Mouse (Mus musculus): ENCODE data around the gene Slc25a39. TPM values are rescaled to one million over a fixed set of nuclear protein-coding genes. Genes with fewer than 3 reads are reported as not detected.

Slc25a39 gene
- polyA plus RNA-seq, 1 experiment from 2014 or later = 216 TPM

- WGBS = 65% methylated on average over 8 of the region's 8 CpGs
- H3K9ac ChIP-seq (replicated peaks; ENCODE audit: low read depth, low read length) = no peak overlapping the region
Observed at GRCm38 (mm10) chr11:102428981-102429540, 21.3 kb upstream of the Slc25a39 start.

GRCm38 (mm10) chr11:102425555-102426316, 18.0 kb upstream of the Slc25a39 start:
- no peak overlapping the region for H3K4me3 ChIP-seq (ENCODE audit: low read depth, low read length)
- WGBS = 77% methylated on average over 8 of the region's 8 CpGs

More at GRCm38 (mm10) chr11:102428981-102429540, 21.3 kb upstream of the Slc25a39 start:
- no peak overlapping the region for H3K27ac ChIP-seq (ENCODE audit: low read length)
- ATAC-seq (ENCODE audit: insufficient number of reproducible peaks, insufficient read depth, low FRiP score, low read depth) = no peak
- peaks cover 2% of the 10 kb centered on the region; the same call in 1 of the 2 replicates for H3K36me3 ChIP-seq (ENCODE audit: control insufficient read depth, insufficient read depth, low read length)
- peaks cover 9% of the 10 kb centered on the region; the same call in 1 of the 2 replicates for H3K4me1 ChIP-seq (ENCODE audit: control insufficient read depth, insufficient read depth, low read length)
- H3K4me2 ChIP-seq (replicated peaks; ENCODE audit: low read depth, low read length) = no peak overlapping the region
- no peaks in the 10 kb centered on the region for H3K27me3 ChIP-seq (ENCODE audit: control insufficient read depth, insufficient read depth, low read length)
- no peak overlapping the region; the same call in 1 of the 2 replicates for H3K4me3 ChIP-seq (ENCODE audit: low read depth, low read length)
- no peaks in the 10 kb centered on the region for H3K9me3 ChIP-seq (ENCODE audit: control insufficient read depth, low read depth, low read length)

GRCm38 (mm10) chr11:102424666-102425065, 16.9 kb upstream of the Slc25a39 start:
- 75% methylated on average over 6 of the region's 6 CpGs for whole genome bisulfite sequencing
- Histone ChIP-seq H3K27me3 (ENCODE audit: control insufficient read depth, insufficient read depth, low read length) (no peaks in the 10 kb centered on the region), H3K4me2 (replicated peaks; ENCODE audit: low read depth, low read length) (no peak overlapping the region), H3K27ac (ENCODE audit: low read length) (no peak overlapping the region), H3K9me3 (ENCODE audit: control insufficient read depth, low read depth, low read length) (no peaks in the 10 kb centered on the region), H3K36me3 (ENCODE audit: control insufficient read depth, insufficient read depth, low read length) (no peaks in the 10 kb centered on the region), H3K4me1 (ENCODE audit: control insufficient read depth, insufficient read depth, low read length) (peaks cover 4% of the 10 kb centered on the region; the same call in 1 of the 2 replicates), H3K4me3 (ENCODE audit: low read depth, low read length) (no peak overlapping the region), H3K9ac (replicated peaks; ENCODE audit: low read depth, low read length) (no peak overlapping the region)
- no peak for ATAC-seq (ENCODE audit: insufficient number of reproducible peaks, insufficient read depth, low FRiP score, low read depth)

More at GRCm38 (mm10) chr11:102425555-102426316, 18.0 kb upstream of the Slc25a39 start:
- ATAC-seq (ENCODE audit: insufficient number of reproducible peaks, insufficient read depth, low FRiP score, low read depth) = no peak
- H3K36me3 ChIP-seq (ENCODE audit: control insufficient read depth, insufficient read depth, low read length) = no peaks in the 10 kb centered on the region
- peaks cover 4% of the 10 kb centered on the region; the same call in 1 of the 2 replicates for H3K4me1 ChIP-seq (ENCODE audit: control insufficient read depth, insufficient read depth, low read length)
- no peak overlapping the region for H3K4me2 ChIP-seq (replicated peaks; ENCODE audit: low read depth, low read length)
- H3K9ac ChIP-seq (replicated peaks; ENCODE audit: low read depth, low read length) = no peak overlapping the region
- no peak overlapping the region for H3K27ac ChIP-seq (ENCODE audit: low read length)
- H3K9me3 ChIP-seq (ENCODE audit: control insufficient read depth, low read depth, low read length) = no peaks in the 10 kb centered on the region
- H3K27me3 ChIP-seq (ENCODE audit: control insufficient read depth, insufficient read depth, low read length) = no peaks in the 10 kb centered on the region

- Histone ChIP-seq H3K36me3 (ENCODE audit: control insufficient read depth, insufficient read depth, low read length) (no peaks in the 10 kb centered on the region), H3K4me3 (ENCODE audit: low read depth, low read length) (no peak overlapping the region), H3K4me2 (replicated peaks; ENCODE audit: low read depth, low read length) (no peak overlapping the region), H3K9me3 (ENCODE audit: control insufficient read depth, low read depth, low read length) (no peaks in the 10 kb centered on the region), H3K27ac (ENCODE audit: low read length) (no peak overlapping the region), H3K27me3 (ENCODE audit: control insufficient read depth, insufficient read depth, low read length) (no peaks in the 10 kb centered on the region), H3K4me1 (ENCODE audit: control insufficient read depth, insufficient read depth, low read length) (no peaks in the 10 kb centered on the region), H3K9ac (replicated peaks; ENCODE audit: low read depth, low read length) (no peak overlapping the region)
- ATAC-seq (ENCODE audit: insufficient number of reproducible peaks, insufficient read depth, low FRiP score, low read depth) = no peak
- WGBS = 36% methylated on average over 8 of the region's 8 CpGs
Observed at GRCm38 (mm10) chr11:102421559-102421958, 13.8 kb upstream of the Slc25a39 start.

GRCm38 (mm10) chr11:102418887-102419286, 11.1 kb upstream of the Slc25a39 start:
- ATAC-seq (ENCODE audit: insufficient number of reproducible peaks, insufficient read depth, low FRiP score, low read depth) = no peak
- no peaks in the 10 kb centered on the region for H3K9me3 ChIP-seq (ENCODE audit: control insufficient read depth, low read depth, low read length)
- H3K36me3 ChIP-seq (ENCODE audit: control insufficient read depth, insufficient read depth, low read length) = no peaks in the 10 kb centered on the region
- H3K4me1 ChIP-seq (ENCODE audit: control insufficient read depth, insufficient read depth, low read length) = no peaks in the 10 kb centered on the region
- H3K27me3 ChIP-seq (ENCODE audit: control insufficient read depth, insufficient read depth, low read length) = no peaks in the 10 kb centered on the region
- H3K4me2 ChIP-seq (replicated peaks; ENCODE audit: low read depth, low read length) = no peak overlapping the region
- H3K27ac ChIP-seq (ENCODE audit: low read length) = no peak overlapping the region
- no peak overlapping the region for H3K9ac ChIP-seq (replicated peaks; ENCODE audit: low read depth, low read length)
- H3K4me3 ChIP-seq (ENCODE audit: low read depth, low read length) = no peak overlapping the region

- H3K9ac ChIP-seq (replicated peaks; ENCODE audit: low read depth, low read length) = no peak overlapping the region
- no peaks in the 10 kb centered on the region for H3K36me3 ChIP-seq (ENCODE audit: control insufficient read depth, insufficient read depth, low read length)
- no peak overlapping the region for H3K4me3 ChIP-seq (ENCODE audit: low read depth, low read length)
- 73% methylated on average over 1 of the region's 1 CpGs for WGBS
- H3K4me1 ChIP-seq (ENCODE audit: control insufficient read depth, insufficient read depth, low read length) = no peaks in the 10 kb centered on the region
- H3K27me3 ChIP-seq (ENCODE audit: control insufficient read depth, insufficient read depth, low read length) = no peaks in the 10 kb centered on the region
- no peak overlapping the region for H3K27ac ChIP-seq (ENCODE audit: low read length)
- H3K9me3 ChIP-seq (ENCODE audit: control insufficient read depth, low read depth, low read length) = no peaks in the 10 kb centered on the region
- ATAC-seq (ENCODE audit: insufficient number of reproducible peaks, insufficient read depth, low FRiP score, low read depth) = no peak
- no peak overlapping the region for H3K4me2 ChIP-seq (replicated peaks; ENCODE audit: low read depth, low read length)
Observed at GRCm38 (mm10) chr11:102417160-102417559, 9.4 kb upstream of the Slc25a39 start.

GRCm38 (mm10) chr11:102415034-102415802, 7.5 kb upstream of the Slc25a39 start:
- Histone ChIP-seq H3K4me2 (replicated peaks; ENCODE audit: low read depth, low read length) (no peak overlapping the region), H3K9me3 (ENCODE audit: control insufficient read depth, low read depth, low read length) (no peaks in the 10 kb centered on the region), H3K4me1 (ENCODE audit: control insufficient read depth, insufficient read depth, low read length) (no peaks in the 10 kb centered on the region), H3K9ac (replicated peaks; ENCODE audit: low read depth, low read length) (no peak overlapping the region), H3K27ac (ENCODE audit: low read length) (no peak overlapping the region), H3K4me3 (ENCODE audit: low read depth, low read length) (no peak overlapping the region), H3K36me3 (ENCODE audit: control insufficient read depth, insufficient read depth, low read length) (no peaks in the 10 kb centered on the region), H3K27me3 (ENCODE audit: control insufficient read depth, insufficient read depth, low read length) (no peaks in the 10 kb centered on the region)
- 61% methylated on average over 10 of the region's 10 CpGs for WGBS
- ATAC-seq (ENCODE audit: insufficient number of reproducible peaks, insufficient read depth, low FRiP score, low read depth) = no peak

- H3K4me3 ChIP-seq (ENCODE audit: low read depth, low read length) = no peak overlapping the region
- no peak overlapping the region for H3K4me2 ChIP-seq (replicated peaks; ENCODE audit: low read depth, low read length)
- no peaks in the 10 kb centered on the region for H3K27me3 ChIP-seq (ENCODE audit: control insufficient read depth, insufficient read depth, low read length)
- WGBS = 81% methylated on average over 8 of the region's 8 CpGs
- no peaks in the 10 kb centered on the region for H3K9me3 ChIP-seq (ENCODE audit: control insufficient read depth, low read depth, low read length)
- H3K4me1 ChIP-seq (ENCODE audit: control insufficient read depth, insufficient read depth, low read length) = 0 out of 2 replicates have a peak, but pooled peaks cover 3% of the 10 kb centered on the region
- no peaks in the 10 kb centered on the region for H3K36me3 ChIP-seq (ENCODE audit: control insufficient read depth, insufficient read depth, low read length)
- H3K27ac ChIP-seq (ENCODE audit: low read length) = no peak overlapping the region
- ATAC-seq (ENCODE audit: insufficient number of reproducible peaks, insufficient read depth, low FRiP score, low read depth) = no peak
- no peak overlapping the region for H3K9ac ChIP-seq (replicated peaks; ENCODE audit: low read depth, low read length)
Observed at GRCm38 (mm10) chr11:102413059-102413458, 5.3 kb upstream of the Slc25a39 start.

All from stomach, embryonic 14.5 days (tissue).